Mouse (Mus musculus): ENCODE measurements at regions not wholly inside any gene's neighbourhood (a gene's known extent, or its start where the extent isn't known, plus 50 kb on each side); places are given as distances from the start of the nearest gene placed in this dataset.

DNA sequence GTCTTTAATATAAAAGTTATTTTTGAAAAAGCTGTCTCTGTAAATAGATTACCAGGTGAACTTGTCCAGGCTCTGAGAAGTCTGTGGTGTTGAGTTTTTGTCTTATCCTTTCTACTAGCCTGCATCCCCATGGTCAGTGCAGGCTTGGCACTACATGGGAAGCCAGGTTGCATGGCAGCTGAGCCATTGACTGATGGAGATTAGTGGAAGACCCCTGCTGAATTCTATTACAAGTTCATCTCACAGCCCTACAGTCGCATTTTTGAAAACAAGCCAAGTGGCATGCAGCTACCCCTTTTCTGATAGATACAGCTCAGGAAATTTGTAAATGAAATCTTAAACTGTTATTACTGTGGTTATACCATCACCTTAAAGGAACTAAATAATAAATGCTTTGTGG lies 101.2 kb upstream of the Fam184a start:
- no peak overlapping the region for H3K27ac ChIP-seq (ENCODE audit: low read depth, low read length)
- H3K4me3 ChIP-seq (ENCODE audit: low read depth, low read length): no peak overlapping the region
- H3K4me1 ChIP-seq (replicated peaks; ENCODE audit: control insufficient read depth, insufficient read depth, low read length): no peaks in the 10 kb centered on the region
- 67% methylated on average over 1 of the region's 1 CpGs for WGBS
- ATAC-seq (ENCODE audit: low FRiP score) (no peak), DNase-seq (ENCODE audit: low spot score) (no peak)
- H3K4me2 ChIP-seq (replicated peaks; ENCODE audit: low read depth, low read length): no peak overlapping the region
- no peaks in the 10 kb centered on the region for H3K9me3 ChIP-seq (ENCODE audit: control insufficient read depth, low read length)
- H3K9ac ChIP-seq (ENCODE audit: low read depth, low read length): no peak overlapping the region
- H3K36me3 ChIP-seq (ENCODE audit: control insufficient read depth, insufficient read depth, low read length): no peaks in the 10 kb centered on the region
- H3K27me3 ChIP-seq (ENCODE audit: control insufficient read depth, insufficient read depth, low read length): no peaks in the 10 kb centered on the region

DNA sequence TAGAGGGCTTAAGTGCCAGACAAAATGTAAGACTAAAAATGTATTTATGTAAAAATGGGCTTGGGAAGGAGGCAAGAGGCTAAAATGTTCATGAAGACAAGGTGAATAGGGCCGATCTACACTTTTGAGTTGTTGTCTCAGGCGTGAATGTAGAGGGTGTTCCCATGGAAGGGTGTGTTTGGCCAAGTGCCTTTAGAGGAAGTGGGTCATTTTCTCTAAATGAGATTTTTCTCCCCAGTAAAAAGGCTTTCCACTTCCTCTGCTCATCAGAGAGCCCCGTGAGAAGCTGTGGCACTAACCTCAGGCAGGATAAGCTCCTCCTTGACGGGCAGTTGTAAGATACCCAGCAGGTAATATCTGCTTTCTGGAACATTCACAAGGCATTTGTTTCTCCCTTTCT lies 99.6 kb upstream of the Fam184a start:
- H3K36me3 ChIP-seq (ENCODE audit: control insufficient read depth, insufficient read depth, low read length): no peaks in the 10 kb centered on the region
- ATAC-seq (ENCODE audit: low FRiP score) (no peak), DNase-seq (ENCODE audit: low spot score) (no peak)
- no peak overlapping the region for H3K4me2 ChIP-seq (replicated peaks; ENCODE audit: low read depth, low read length)
- 80% methylated on average over 4 of the region's 4 CpGs for WGBS
- H3K9me3 ChIP-seq (ENCODE audit: control insufficient read depth, low read length): no peaks in the 10 kb centered on the region
- no peak overlapping the region for H3K4me3 ChIP-seq (ENCODE audit: low read depth, low read length)
- H3K9ac ChIP-seq (ENCODE audit: low read depth, low read length): no peak overlapping the region
- no peak overlapping the region for H3K27ac ChIP-seq (ENCODE audit: low read depth, low read length)
- H3K27me3 ChIP-seq (ENCODE audit: control insufficient read depth, insufficient read depth, low read length): no peaks in the 10 kb centered on the region
- no peaks in the 10 kb centered on the region for H3K4me1 ChIP-seq (replicated peaks; ENCODE audit: control insufficient read depth, insufficient read depth, low read length)

DNA sequence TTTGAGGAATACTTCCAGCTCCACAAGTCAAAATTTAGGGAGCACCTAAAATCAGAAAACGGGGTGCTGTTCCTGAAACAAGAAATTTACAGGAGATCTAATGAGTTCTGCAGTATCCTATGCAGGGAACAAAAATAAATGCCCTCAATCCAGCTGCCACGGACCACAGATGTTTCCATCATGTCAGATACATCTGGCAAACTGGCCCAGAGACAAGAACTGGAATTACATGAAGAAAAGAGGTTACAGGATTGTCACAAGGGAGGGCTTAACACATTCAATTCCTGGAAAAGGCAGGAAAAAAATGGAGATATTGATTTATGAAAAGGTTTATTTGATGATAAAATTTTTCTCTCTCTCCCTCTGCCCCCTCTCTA lies 62.3 kb upstream of the Fam184a start:
- DNase-seq (ENCODE audit: low spot score) (no peak), ATAC-seq (ENCODE audit: low FRiP score) (no peak)
- Histone ChIP-seq H3K9ac (ENCODE audit: low read depth, low read length) (no peak overlapping the region), H3K4me1 (replicated peaks; ENCODE audit: control insufficient read depth, insufficient read depth, low read length) (no peaks in the 10 kb centered on the region), H3K36me3 (ENCODE audit: control insufficient read depth, insufficient read depth, low read length) (no peaks in the 10 kb centered on the region), H3K27ac (ENCODE audit: low read depth, low read length) (no peak overlapping the region), H3K27me3 (ENCODE audit: control insufficient read depth, insufficient read depth, low read length) (no peaks in the 10 kb centered on the region), H3K9me3 (ENCODE audit: control insufficient read depth, low read length) (no peaks in the 10 kb centered on the region), H3K4me3 (ENCODE audit: low read depth, low read length) (no peak overlapping the region), H3K4me2 (replicated peaks; ENCODE audit: low read depth, low read length) (no peak overlapping the region)
- WGBS: 79% methylated on average over 2 of the region's 2 CpGs

DNA sequence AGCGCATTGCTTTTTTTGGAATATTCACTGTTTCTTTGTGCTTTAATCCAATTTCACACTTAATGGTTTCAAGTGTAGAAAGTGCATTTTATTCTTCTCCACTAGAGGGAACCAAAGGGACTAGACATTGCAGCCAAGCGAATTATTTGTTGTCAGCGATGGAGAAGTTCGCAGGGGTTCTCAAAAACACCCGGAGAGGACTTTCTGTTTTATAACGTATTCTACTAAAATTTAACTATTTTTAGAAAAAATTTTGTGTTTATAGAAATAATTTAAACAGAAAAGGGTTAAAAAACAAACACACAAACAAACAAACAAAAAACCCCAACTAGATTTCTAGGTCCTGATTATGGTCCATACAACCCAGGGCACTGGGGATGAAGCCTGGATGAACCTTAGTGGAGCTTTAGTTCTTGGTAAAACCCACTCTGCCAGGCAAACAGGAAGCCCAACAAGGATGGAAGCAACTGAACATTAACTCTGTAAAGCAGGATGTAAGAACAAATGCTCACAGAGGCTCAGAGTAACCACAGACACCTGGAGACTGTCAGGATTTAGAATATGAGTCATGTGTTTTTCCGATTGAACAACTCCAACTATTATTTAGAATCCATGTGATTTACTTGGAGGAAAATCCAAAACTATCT lies 61.8 kb upstream of the Fam184a start:
- 46% methylated on average over 7 of the region's 7 CpGs for WGBS
- peak; percentile 51 for DNase-seq (ENCODE audit: low spot score)

DNA sequence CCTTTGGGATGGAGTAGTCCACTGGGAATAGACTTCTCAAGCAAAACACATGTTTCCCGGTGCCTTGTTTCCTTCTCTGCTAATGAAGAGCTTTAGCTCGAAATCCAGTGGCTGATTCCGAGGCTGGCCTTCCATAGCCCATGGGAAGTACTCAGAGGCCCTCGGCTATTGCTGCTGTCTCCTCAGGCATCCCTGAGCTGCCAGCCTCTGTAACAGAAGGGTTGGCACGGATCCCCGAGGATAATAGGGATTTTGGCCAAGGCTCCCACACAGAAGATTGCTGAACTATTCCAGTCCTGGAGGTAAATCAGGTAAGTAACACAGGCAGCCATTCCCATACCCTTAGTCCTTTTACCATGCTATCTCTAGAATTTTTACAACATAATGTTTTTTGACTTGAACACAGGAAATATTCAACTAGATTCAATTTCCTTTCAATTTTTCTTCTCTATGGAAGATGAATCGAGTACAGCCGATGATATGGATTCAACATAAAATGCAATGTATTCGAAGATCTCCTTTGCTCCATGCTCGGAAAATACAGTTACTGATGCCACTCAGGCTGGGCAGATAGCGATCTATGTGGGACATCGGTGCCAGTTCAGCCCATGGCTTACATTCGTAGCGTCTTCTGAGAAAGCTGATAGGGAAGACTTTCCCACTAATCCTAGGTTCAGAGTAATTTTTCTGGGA lies 61.1 kb upstream of the Fam184a start:
- DNase-seq (ENCODE audit: low spot score) (no peak), ATAC-seq (ENCODE audit: low FRiP score) (no peak)
- Histone ChIP-seq H3K27me3 (ENCODE audit: control insufficient read depth, insufficient read depth, low read length) (no peaks in the 10 kb centered on the region), H3K36me3 (ENCODE audit: control insufficient read depth, insufficient read depth, low read length) (no peaks in the 10 kb centered on the region), H3K9ac (ENCODE audit: low read depth, low read length) (no peak overlapping the region), H3K27ac (ENCODE audit: low read depth, low read length) (no peak overlapping the region), H3K4me3 (ENCODE audit: low read depth, low read length) (no peak overlapping the region), H3K4me2 (replicated peaks; ENCODE audit: low read depth, low read length) (no peak overlapping the region), H3K4me1 (replicated peaks; ENCODE audit: control insufficient read depth, insufficient read depth, low read length) (no peaks in the 10 kb centered on the region), H3K9me3 (ENCODE audit: control insufficient read depth, low read length) (no peaks in the 10 kb centered on the region)
- WGBS: 83% methylated on average over 14 of the region's 14 CpGs

More for the DNA sequence above, 61.8 kb upstream of the Fam184a start:
- Histone ChIP-seq H3K4me2 (replicated peaks; ENCODE audit: low read depth, low read length) (no peak overlapping the region), H3K9ac (ENCODE audit: low read depth, low read length) (no peak overlapping the region), H3K4me1 (replicated peaks; ENCODE audit: control insufficient read depth, insufficient read depth, low read length) (no peaks in the 10 kb centered on the region), H3K9me3 (ENCODE audit: control insufficient read depth, low read length) (no peaks in the 10 kb centered on the region), H3K27me3 (ENCODE audit: control insufficient read depth, insufficient read depth, low read length) (no peaks in the 10 kb centered on the region), H3K36me3 (ENCODE audit: control insufficient read depth, insufficient read depth, low read length) (no peaks in the 10 kb centered on the region), H3K27ac (ENCODE audit: low read depth, low read length) (no peak overlapping the region), H3K4me3 (ENCODE audit: low read depth, low read length) (no peak overlapping the region)
- ATAC-seq (ENCODE audit: low FRiP score): no peak

DNA sequence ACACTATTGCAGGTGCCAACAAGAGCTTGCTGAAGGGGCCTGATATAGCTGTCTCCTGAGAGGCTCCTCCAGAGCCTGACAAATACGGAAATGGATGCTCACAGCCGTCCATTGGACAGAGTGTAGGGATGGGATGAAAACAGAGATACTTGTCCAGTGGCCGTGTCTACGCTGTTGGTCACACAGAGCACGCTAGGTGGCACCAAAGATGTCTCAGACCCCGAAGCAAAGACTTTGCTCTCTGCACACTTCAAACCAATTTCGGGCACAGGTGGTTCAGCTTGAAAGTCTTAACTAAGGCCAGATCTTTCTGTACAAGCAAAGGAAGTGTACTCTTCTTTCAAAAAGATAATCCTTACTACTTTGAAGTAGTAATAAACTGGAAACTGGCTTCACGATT lies 55.8 kb upstream of the Fam184a start:
- no peak overlapping the region for H3K4me2 ChIP-seq (replicated peaks; ENCODE audit: low read depth, low read length)
- WGBS: 69% methylated on average over 8 of the region's 8 CpGs
- H3K36me3 ChIP-seq (ENCODE audit: control insufficient read depth, insufficient read depth, low read length): no peaks in the 10 kb centered on the region
- no peak overlapping the region for H3K27ac ChIP-seq (ENCODE audit: low read depth, low read length)
- no peaks in the 10 kb centered on the region for H3K9me3 ChIP-seq (ENCODE audit: control insufficient read depth, low read length)
- H3K27me3 ChIP-seq (ENCODE audit: control insufficient read depth, insufficient read depth, low read length): no peaks in the 10 kb centered on the region
- H3K4me3 ChIP-seq (ENCODE audit: low read depth, low read length): no peak overlapping the region
- no peaks in the 10 kb centered on the region for H3K4me1 ChIP-seq (replicated peaks; ENCODE audit: control insufficient read depth, insufficient read depth, low read length)
- ATAC-seq (ENCODE audit: low FRiP score): no peak
- peak; percentile 5 for DNase-seq (ENCODE audit: low spot score)
- H3K9ac ChIP-seq (ENCODE audit: low read depth, low read length): no peak overlapping the region

DNA sequence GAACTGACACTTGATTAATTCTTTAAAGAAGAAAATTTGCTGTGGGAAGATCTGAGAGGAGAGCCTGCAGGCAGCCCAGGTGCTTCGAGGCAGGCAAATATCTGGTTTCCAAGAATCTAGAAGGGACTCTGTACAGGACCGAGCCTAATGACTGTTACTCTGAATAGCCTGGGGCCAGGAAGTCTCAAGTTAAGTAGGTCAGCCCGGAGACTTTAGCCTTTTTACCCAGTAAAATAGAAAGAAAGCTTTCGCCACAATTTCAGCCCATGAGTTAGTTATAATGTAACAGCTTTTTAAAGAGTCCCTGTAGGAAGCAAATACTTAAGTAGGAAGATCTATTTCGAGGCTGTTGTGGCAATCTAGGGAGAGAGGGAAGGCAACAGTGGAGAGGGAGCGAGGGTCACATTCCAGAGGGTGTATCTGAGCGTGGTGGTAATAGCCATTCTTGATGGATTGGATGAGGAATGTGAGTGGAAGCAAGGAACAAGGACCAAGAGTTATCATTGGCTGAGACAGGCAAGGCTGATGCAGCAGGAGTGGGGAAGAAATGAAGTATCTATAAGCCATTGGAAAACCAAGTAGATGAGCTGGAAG lies 50.2 kb upstream of the Fam184a start:
- DNase-seq (ENCODE audit: low spot score) (no peak), ATAC-seq (ENCODE audit: low FRiP score) (no peak)
- Histone ChIP-seq H3K4me1 (replicated peaks; ENCODE audit: control insufficient read depth, insufficient read depth, low read length) (no peaks in the 10 kb centered on the region), H3K4me2 (replicated peaks; ENCODE audit: low read depth, low read length) (no peak overlapping the region), H3K4me3 (ENCODE audit: low read depth, low read length) (no peak overlapping the region), H3K9me3 (ENCODE audit: control insufficient read depth, low read length) (no peaks in the 10 kb centered on the region), H3K9ac (ENCODE audit: low read depth, low read length) (no peak overlapping the region), H3K36me3 (ENCODE audit: control insufficient read depth, insufficient read depth, low read length) (no peaks in the 10 kb centered on the region), H3K27me3 (ENCODE audit: control insufficient read depth, insufficient read depth, low read length) (no peaks in the 10 kb centered on the region), H3K27ac (ENCODE audit: low read depth, low read length) (no peak overlapping the region)
- 66% methylated on average over 7 of the region's 7 CpGs for WGBS

All from hindbrain, embryonic 11.5 days (tissue).